Mouse (Mus musculus) E14TG2a.4 (cell line): ENCODE data around the gene Wwox.

ENCODE experiments used
- CTCF ChIP-seq: conservative IDR thresholded peaks from 2 replicates; pipeline ENCODE4 v1.5.1; 2014; ENCODE audit warnings: low read length
- NANOG ChIP-seq: IDR thresholded peaks from 2 replicates; pipeline ENCODE4 v1.6.1; 2014; ENCODE audit warnings: borderline replicate concordance, low read length, mixed read lengths

DNA sequence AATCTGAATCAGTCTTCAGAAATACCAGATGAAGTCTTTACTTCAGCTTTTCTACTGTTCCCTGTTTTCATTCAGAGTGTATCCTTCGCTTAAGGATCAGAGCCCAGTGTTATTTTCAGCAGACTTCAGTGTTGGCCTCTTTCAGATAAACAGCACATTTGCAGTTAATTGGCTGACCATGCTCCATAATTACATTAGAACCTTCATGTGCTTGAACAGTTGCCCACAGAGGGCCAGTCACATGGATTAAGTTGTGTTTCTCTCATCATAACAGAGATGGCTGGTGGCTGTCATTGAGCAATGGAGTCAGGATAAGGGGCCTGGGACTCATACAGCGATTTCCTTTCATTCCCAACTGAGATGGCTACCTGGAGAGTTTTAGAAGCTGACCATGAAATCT, 166.2 kb downstream of the Wwox start:
- TF ChIP-seq CTCF (no peak), NANOG (no peak)
